Mouse (Mus musculus): ENCODE measurements at regions not wholly inside any gene's neighbourhood (a gene's known extent, or its start where the extent isn't known, plus 50 kb on each side); places are given as distances from the start of the nearest gene placed in this dataset.

DNA sequence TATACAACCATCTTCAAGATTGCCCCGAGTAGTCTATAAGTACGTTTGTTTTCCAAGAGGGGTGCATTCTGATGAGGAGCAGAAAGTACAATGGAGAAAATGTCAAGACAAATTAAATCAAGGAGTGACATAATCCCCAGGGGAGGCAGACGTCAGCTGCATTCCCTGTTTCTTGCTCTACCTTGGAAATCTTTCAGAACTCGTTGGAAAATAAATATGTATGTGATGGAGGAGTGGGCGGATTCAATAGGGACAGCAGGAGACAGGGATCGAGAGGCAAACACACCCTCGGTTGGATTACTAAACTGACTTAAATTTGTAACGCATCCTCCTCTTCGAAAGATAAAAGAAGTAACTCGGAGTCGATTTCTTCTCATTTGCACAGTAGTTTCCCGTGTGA is 164.8 kb upstream of the Klf4 start:
- DNase-seq (ENCODE audit: low spot score): no peak

DNA sequence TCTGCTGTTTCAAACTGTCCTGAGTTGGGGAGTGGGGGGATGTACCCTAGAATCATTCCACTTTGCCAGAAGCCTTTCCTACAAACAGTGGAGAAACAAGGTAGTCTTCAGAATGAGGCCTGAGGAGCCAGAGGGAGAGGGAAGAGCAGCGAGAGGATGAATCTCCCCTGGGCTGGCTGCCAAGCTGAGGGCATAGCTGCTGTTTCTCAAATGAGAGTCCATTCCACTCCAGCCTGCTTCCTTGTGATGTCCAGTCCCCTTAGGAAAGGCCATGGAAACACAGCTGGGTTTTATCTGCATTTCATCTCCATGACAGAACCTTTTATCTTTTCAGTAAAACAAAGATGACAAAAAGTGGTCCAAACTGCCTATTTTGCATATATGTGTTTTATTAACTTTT is 164.2 kb upstream of the Klf4 start:
- no peak for DNase-seq (ENCODE audit: low spot score)

DNA sequence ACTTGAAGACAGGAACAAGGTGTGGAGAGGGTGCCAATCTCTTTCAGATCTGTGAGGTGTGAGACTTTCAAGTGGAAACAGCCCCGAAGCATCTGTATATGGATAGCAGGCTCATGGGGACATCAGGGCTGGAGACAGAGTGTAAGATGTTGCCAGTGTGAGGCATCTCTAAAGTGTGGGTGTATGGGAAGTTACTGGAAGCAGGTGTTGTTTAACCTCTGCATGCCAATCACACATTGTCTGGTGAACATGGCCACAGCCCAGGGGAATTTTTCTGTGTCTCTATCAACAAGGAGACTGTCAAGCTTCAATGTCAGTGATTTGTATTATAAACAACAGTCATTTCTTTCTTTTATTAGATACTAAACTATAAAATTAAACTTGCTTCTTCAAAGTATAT is 163.0 kb upstream of the Klf4 start:
- DNase-seq (ENCODE audit: low spot score): no peak

DNA sequence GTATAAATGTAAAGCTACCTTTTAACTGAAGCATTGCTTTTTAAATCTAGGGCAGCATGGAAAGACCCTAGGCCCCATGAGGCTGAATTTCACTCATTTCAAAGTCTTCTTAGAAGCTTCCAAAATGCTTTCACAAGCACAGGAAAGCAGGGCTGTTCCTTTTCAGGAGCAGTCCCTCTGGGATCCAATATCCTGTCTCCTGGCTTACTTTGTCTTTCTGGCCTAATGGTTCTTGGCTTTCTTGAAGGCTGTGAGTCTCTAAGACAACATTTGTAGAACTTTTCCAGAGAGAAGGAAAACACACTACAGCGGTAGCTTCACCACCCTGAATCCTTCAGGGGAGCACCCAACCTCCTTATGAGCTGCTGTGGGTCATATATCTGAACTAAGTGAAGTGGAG is 157.2 kb upstream of the Klf4 start:
- DNase-seq (ENCODE audit: low spot score): no peak

DNA sequence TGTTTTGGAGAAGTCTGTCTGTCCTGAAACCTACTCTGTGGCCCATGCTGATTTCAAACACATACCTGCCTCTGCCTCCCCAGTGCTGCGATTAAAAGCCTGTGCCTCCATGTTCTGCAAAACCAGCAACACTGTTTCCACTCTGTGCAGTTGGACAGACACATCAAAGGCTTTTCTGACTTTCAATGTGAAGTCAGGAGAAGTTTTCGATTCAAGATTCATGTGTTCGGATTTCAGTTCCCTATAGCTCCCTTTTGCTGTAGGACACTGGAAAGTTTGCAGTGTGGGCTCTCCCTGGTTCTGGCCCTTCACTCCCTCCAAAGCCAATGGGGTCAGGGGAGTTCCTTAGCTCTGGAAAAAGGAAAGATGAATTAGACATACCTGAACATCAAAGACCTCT is 154.5 kb upstream of the Klf4 start:
- DNase-seq (ENCODE audit: low spot score): no peak

DNA sequence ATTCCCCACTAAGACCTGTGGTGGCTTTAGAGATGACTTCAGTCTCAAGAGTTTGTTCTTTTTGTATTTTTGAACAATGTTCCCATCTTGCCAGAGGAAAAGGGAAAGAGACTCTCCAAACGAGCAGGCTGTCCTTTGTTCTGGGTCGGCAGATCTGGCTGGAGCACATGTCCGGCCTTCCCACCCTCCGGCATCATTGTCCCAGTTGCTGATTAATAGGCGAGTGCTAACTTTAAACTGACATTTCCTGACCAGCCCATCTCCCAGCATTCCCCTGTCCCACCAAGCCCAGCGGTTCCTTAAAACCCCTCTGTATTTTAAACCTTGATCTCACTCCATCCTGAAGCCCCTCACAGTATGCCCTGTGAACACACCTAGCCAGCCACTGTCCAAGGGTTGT is 140.0 kb upstream of the Klf4 start:
- DNase-seq (ENCODE audit: low spot score): peak; percentile 77

DNA sequence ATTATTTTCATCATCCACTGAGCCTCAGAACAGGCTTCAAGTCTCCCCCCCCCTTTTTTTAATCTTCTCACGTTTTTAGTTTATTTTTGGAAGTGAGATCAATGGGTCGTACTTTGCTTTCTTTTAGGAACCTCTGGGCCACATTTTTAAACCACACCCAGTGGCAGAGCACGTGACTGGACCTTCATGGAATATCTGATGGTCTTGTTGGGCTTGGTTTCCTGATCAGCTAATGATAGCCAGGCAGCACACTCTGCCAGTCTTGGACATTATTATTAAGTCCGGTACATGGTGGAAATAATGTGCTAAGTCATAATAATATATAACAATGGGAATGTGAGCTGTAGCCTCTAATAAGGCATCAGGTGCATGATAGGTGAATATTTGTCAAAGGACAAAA is 138.0 kb upstream of the Klf4 start:
- DNase-seq (ENCODE audit: low spot score): peak; percentile 71

DNA sequence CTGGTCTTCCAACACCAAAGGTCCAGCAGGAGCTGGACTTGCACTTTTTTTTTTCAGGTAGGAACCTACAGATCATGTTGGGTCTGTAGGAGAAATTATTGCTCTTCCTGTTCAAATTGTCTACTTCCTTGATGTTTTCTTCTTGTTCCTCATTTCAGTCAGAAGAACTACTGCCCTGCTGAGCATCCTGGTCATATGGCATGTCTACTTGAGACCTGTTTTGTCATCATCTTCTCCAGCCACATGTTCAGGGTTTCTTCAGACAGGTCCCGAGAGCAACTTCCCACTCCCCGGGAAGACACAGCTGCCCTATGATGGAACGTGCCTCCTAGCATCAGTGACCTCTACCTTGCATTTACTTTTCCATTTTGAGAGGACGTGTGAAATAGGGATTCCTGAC is 132.6 kb upstream of the Klf4 start:
- DNase-seq (ENCODE audit: low spot score): no peak

DNA sequence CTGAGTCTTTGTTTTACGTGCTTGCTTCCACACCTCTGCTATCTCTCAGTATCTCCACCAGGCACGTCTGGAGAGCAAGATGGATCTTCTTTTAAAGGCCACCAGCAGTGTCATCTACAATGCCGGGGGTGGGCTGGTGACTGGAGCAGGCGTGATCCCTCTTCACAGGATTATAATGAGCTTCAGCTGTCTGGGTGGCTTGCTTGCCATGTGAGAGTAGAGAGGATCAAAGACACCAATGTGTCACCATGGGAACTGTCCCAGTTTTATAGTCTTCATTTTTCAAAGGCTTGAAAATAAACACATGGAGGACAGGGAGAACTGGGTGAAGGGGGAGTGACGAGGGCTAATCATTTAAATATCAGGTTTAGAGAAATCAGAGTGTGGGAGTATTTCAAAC is 131.6 kb upstream of the Klf4 start:
- no peak for DNase-seq (ENCODE audit: low spot score)

DNA sequence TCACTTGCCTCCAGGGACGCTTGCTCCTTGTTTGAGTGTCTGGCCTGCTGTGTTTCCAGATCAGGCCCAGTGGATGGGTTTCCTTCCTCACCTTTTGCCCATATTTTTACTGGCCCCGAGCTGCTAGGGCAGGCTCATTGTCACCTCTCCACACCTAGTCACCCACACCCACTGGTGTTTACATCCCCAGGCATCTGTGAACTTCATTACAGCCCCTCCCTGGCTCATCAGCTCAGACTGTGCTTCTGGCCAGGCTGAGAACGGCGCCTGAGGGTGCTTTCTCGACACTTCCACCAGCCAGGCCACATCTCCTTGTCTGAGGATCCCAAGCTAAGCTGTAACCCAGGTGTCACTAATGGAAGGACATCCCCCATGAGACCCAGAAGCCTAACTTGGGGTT is 129.8 kb upstream of the Klf4 start:
- DNase-seq (ENCODE audit: low spot score): no peak

DNA sequence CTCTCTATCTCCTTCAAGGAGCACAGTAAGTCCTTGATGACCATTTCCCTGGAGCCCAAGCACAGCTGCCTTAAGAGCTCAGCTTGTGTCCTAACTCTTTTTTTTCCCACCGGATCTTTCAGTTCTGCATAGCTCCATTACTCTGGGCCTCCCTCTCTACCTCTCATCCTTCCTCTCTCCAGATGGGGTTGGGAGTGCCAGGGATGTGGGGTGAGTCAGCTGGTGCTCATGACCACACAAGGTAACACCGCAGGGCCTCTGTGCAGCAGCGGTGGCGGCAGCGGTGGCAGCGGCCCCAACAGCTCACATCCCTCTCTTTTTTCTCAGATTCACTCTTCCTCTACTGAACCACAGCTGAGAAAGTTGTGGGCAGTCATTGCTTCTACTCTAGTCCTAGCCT is 126.6 kb upstream of the Klf4 start:
- no peak for DNase-seq (ENCODE audit: low spot score)

DNA sequence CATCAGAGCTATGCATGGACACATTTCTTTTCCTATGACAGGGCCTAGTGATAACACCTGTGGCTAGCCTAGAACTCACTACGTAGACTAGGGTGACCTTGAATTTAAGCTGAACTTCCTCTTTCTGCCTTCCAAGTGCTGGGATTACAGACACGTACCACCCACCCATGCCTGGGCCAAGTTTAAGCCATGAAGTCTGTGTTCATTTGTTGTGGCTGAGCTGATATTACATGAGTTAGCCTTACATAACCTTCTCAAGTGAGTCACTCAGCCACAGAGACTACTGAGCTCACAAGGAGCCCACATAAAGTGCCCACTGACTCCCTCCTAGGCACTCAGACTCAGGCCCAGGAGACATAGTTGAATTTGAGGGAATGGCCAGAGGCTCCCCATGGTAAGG is 123.1 kb upstream of the Klf4 start:
- peak; percentile 44 for DNase-seq (ENCODE audit: low spot score)

DNA sequence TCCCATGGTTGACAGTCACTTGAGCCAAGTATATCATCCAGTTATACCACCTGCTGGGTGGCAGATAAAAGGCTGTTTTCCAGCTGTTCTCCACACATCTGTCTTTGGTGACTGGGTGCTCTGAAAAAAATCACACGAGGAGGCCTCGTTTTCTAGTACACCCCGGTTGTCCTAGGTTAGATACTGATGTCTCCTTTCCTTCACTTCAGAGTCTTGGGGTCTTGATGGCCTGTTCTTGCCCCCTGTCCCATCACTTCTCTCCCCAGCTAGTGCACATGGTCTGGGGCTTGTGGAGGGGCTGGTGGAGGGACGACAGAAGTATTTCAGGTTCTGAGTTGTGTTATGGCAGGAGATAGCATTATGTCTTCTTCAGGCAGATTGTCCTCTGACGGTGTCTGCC is 120.4 kb upstream of the Klf4 start:
- DNase-seq (ENCODE audit: low spot score): no peak

DNA sequence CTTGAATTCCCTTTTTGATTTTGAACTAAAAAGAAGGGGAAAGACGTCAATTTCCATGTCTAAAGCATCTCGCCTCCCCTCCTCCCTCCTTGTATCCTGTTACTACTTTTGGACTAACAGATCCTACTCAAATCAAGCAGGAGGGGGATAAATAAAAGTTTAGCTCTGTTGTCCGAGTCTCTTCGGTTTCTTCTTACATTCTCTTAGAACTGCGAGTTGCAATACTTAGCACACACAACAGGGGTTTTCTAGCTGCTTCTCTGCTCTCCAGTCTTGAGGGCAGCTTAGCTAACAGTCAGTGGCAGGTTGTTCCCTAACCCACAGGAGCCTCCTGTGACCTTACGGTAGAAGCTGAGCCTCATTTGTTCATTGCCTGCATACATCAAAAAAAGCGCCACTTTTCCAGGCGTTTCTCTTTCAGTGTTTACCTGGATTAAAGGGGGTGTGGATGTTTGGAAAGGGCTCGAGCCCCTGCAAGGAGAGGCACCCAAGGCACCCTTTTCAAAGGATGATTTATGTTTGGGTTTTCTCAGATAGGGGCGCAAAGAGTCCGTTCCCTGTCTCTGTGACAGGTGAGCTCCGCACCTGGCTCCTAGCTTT is 119.6 kb upstream of the Klf4 start:
- peak; percentile 32 for DNase-seq (ENCODE audit: low spot score)

DNA sequence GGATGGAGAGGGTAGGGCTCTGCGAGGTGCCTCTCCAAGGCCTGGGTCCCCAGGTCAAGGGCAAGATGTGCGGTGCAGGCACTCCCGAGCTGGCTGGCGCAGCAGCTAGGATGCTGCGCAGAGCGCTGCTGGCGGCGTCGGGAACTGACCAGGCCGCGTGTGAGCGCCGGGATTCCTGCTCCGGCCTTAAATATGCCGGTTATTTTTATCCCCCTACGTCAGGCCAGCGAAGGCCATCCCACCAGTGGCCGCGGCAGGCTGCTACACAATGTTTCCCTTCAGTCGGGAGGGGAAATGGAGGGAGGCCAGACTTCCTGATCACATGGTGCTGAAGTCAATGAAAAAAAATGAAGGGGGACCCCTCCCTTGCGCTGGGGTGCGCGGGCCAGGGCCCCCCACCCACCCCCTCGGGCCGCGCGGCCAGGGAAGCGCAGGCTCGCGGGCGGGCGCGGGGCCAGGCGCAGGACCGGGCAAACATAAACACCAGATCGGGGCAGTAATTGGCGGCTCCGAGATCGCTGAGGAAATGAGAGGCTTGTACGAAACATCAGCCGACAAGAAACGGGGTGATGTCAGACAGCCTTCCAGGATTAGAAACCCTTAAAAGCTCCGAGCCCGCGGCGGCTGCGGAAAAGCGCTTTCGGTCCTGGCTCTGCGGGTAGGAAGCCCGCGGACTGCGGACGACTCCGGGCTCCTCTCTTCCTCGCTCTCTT is 118.9 kb upstream of the Klf4 start:
- peak; percentile 94 for DNase-seq (ENCODE audit: low spot score)

DNA sequence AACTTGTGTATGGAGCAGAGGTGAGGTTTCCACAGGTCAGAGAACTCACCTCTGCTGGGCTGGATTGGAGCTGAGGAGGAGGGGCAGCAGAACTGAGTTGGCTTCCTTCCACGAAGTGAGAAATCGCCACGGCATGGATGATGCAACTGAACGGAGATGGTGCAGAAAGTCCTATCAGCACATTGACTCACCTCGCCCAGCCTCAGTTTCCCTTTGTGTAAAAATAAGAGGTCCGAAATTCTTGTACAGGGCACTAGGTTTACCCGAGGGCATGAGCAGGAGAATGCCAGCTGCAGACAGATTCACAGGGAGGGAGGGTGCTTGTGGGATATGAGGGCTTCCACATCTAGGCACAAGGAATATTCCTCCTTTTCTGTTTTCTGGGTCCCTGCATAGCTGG is 117.9 kb upstream of the Klf4 start:
- DNase-seq (ENCODE audit: low spot score): peak; percentile 34

DNA sequence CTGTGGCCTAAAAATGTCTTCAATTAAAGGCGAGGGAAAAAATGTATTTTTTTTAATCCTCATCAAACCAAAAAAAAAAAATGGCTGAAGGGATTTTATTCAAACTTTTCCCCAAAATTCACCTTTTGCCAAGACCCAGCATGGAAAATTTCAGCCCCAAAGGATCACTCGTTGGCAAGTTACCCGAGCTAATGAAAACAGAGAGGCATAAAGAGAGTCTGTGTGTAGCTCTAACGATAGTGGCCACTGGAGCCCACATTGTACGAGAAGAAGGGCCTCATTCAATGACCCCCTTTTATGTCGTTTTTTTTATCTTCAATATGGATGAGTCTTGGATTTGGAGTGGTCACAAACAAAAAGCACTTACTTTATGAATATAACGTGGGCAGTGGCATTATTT is 116.1 kb upstream of the Klf4 start:
- no peak for DNase-seq (ENCODE audit: low spot score)

DNA sequence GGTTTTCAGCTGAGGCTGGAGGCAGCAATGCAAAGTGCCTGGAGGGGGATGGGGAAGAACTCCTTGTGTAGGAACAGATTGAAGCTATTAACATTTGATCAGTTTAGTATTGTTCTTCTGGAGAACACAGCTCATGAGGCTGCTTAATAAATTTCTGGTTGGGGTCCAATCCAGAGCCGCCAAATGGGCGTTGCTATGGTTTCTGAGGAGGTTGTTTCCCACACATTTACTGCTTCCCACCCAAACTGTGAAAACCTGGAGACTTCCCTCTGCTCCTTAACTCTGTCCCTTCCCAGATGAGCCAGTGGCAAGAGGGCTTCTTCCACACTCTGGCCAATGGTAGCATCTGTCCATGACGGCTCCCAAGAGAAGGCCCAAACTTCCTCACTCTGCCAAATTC is 113.2 kb upstream of the Klf4 start:
- DNase-seq (ENCODE audit: low spot score): no peak

DNA sequence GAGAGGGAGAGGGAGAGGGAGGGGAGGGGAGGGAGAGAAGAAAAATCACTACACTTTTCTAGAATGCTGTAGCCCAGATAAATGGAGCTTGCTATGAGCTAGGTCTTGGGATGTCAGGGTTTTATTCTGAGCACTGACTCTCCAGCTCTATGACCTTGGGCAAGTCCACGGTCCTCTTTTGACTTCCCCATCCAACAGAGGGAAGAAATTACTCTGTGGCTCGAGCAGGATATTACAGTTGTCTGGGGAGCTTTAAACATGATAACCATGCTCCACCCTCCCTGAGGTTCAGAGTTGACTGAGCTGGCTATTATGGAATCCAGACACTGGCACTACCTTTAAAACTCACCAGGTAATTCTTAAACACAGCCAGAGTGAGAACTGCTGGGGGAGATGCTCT is 112.6 kb upstream of the Klf4 start:
- DNase-seq (ENCODE audit: low spot score): no peak

DNA sequence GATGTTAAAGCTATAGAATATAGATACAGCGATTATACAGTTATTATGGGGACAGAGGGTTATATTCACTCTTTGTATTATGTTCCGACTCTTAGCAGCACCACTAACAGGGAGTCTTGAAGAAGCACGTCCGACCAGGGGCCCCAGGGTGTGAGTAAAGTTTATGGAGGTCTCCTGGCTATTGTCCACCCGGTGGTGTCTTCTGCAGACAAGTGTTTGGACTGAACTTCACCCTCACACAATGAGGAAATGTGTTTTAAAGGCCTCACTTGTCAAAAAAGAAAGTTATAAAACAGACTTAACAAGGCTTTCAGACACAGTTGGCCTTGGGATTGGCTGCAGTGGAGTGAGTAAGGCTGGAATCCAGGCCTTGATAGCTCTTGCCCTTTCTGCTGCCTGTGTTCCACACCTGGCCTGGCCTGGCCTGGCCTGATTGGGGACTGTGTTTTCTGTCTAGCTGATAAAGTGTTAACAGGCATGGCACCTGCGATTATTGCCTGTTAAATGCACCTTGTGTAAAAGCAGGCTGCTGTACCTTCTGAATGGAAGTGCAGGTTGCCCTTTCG is 102.8 kb upstream of the Klf4 start:
- no peak for DNase-seq (ENCODE audit: low spot score)

DNA sequence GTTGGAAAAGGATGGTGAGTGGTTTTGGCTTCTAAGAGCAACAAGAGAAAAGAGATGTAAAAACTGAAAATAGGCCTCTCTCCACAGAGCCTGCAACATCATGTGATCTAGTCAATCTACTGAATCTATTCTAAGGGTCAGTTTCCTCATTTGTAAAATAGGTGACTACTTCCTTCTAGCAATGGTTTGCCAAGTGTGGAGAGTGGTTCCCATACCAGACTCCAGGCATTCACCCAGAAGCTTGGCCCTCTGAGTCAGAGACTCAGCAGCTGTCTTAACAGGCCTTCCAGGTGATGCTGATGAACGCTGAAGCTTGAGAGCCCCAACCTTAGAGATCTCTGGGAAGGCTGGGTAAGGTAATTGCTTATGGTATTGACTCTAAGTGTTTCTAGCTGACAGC is 98.9 kb upstream of the Klf4 start:
- no peak for DNase-seq (ENCODE audit: low spot score)

DNA sequence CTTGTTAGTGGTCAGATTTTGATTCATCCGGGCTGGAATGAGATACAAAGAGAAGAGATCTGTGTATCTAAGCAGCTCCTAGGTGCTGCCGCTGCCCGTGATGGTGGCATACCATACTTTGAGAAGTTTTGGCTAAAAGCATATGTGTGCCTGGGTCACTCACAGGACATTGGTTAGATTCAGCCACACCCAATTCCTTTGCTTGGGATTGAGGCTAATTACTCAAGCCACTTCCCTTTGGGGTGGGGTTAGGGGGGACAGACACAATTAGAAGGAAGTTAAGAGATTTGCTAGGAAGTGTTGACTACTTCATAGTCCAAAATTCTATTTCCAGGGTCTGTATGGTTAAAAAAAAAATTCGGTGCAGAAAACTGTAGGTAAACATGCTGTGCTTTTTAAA is 97.9 kb upstream of the Klf4 start:
- DNase-seq (ENCODE audit: low spot score): peak; percentile 31

DNA sequence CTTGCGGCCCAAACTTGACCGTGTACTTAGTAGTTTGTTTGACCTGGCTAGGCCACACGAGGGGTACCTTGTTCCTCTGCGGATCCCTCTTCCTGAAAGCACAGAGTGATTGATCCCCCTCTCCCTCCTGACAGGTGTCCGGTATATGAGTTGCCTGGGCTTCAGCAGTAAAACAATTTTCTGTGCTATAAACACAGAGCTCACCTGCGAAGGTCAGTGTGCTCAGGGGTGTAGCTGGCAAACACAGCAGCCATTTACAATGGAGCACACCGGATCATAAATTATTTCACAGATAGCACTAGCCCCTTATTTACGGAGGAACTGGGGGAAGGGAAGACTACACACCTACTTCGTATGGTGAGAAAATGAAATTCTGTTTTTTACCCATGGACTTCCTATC is 92.5 kb upstream of the Klf4 start:
- DNase-seq (ENCODE audit: low spot score): no peak

DNA sequence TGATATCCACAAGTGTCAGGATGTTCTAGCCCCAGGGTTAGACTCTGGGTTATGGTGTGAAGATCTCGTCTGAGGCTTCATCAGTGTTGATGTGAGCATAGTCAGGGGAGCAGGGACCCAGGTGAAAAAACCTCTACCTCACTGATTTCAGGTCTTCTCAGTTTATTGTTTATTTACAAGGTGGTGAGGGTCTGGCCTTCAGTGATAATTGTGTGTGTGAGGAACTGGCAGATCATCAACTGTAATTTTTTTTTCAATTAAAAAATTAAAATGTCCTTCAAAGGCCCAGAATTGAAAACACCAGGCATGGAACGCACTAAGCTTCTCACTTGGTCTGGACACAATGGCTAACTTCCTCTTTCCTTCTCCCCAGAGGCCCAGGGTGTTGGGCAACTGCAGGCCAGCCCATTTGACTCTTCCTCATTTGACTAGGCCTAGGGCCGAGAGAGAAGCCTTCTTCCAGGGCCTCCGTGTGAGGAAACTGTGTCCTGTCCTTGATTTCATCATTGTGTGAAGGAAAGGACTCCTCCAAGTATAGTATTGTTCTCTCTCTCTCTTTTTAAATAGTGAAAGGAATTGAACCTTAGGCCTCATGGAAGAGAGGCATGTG is 91.0 kb upstream of the Klf4 start:
- DNase-seq (ENCODE audit: low spot score): peak; percentile 61

All from lung, postnatal 25 days (tissue).